Mouse (Mus musculus) liver, embryonic 11.5 days (tissue): ENCODE results near the gene Rbfox2. TPM values are rescaled to one million over a fixed set of nuclear protein-coding genes. Genes with fewer than 3 reads are reported as not detected.

Source experiments
- ATAC-seq: fragments of 200-750 bp; cut with Nextera tagmentation; replicated peaks from 2 replicates; pipeline ENCODE4 v1.8.0; 2017; ENCODE audit warnings: moderate number of reproducible peaks, mild to moderate bottlenecking, moderate TSS enrichment, moderate library complexity; ENCODE audit not compliant: low FRiP score
- DNase-seq: peaks from one replicate; pipeline ENCODE4 v3.0.0-alpha.2; 2017; ENCODE audit warnings: low spot score
- H3K27ac ChIP-seq: fragments of 300-500 bp; sonication (generic); 2 replicates; pipeline ENCODE4 v1.5.1; 2014; ENCODE audit warnings: mild to moderate bottlenecking, low read depth, low read length, control low read depth
- H3K27me3 ChIP-seq: fragments of 300-500 bp; sonication (generic); replicated peaks from 2 replicates; pipeline ENCODE4 v1.6.1; 2014; ENCODE audit warnings: low read length, mixed read lengths; ENCODE audit not compliant: control insufficient read depth, insufficient read depth
- H3K36me3 ChIP-seq: fragments of 300-500 bp; sonication (generic); 2 replicates; pipeline ENCODE4 v1.6.1; 2014; ENCODE audit warnings: mild to moderate bottlenecking, low read length, moderate library complexity, mixed read lengths; ENCODE audit not compliant: control insufficient read depth, insufficient read depth
- H3K4me1 ChIP-seq: fragments of 300-500 bp; sonication (generic); replicated peaks from 2 replicates; pipeline ENCODE4 v1.6.1; 2014; ENCODE audit warnings: low read length, mixed read lengths; ENCODE audit not compliant: control insufficient read depth, insufficient read depth
- H3K4me2 ChIP-seq: fragments of 300-500 bp; sonication (generic); 2 replicates; pipeline ENCODE4 v1.6.1; 2014; ENCODE audit warnings: mild to moderate bottlenecking, control low read depth, moderate library complexity
- H3K4me3 ChIP-seq: fragments of 300-500 bp; sonication (generic); 2 replicates; pipeline ENCODE4 v1.5.1; 2014; ENCODE audit warnings: low read depth, low read length, control low read depth
- H3K9ac ChIP-seq: fragments of 300-500 bp; sonication (generic); 2 replicates; pipeline ENCODE4 v1.6.1; 2014; ENCODE audit warnings: low read depth, low read length, control low read depth
- H3K9me3 ChIP-seq: fragments of 300-500 bp; sonication (generic); 2 replicates; pipeline ENCODE4 v1.6.1; 2016; ENCODE audit warnings: low read length, inconsistent platforms, mixed read lengths; ENCODE audit not compliant: control insufficient read depth
- WGBS: fragments of 180-500 bp; shearing (Covaris S2); extraction: QIAGEN DNeasy Blood & Tissue Kit; methylation state at CpG from one replicate; pipeline ENCODE4 v1.1.7; 2014; 5-methylcytosine and 5-hydroxymethylcytosine counted together
- polyA plus RNA-seq: library from polyadenylated mRNA; unstranded; fragments of >200 nt; fragmentation: Nextera tagmentation; extraction: Ambion mirVana; gene quantifications from 2 replicates; pipeline ENCODE4 v1.2.1, GENCODE M21; 2014

Rbfox2 gene
- polyA plus RNA-seq, 1 experiment from 2014 or later, result 26.6 TPM

DNA sequence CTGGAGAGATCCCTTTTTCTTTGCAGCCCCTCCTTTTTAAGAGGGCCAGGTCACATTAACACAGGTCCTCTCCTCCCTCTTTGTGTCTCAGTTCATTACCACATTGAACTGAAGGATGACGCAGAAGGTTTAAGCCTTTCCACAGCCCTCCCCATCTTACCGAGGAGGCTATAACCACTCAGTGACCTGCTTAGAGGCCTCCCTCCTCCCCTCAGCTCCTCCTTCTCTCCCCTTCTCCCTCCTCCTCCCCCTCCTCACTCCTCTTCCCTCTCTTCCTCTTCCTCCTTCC lies 269.9 kb downstream of the Rbfox2 start:
- H3K4me2 ChIP-seq, result no peak overlapping the region
- 0 out of 2 replicates have a peak, but pooled peaks cover 2% of the 10 kb centered on the region for H3K4me1 ChIP-seq
- no peaks in the 10 kb centered on the region for H3K27me3 ChIP-seq
- no peak for ATAC-seq
- H3K9me3 ChIP-seq, result no peaks in the 10 kb centered on the region
- H3K9ac ChIP-seq, result no peak overlapping the region; the same call in 1 of the 2 replicates
- no peak overlapping the region for H3K4me3 ChIP-seq
- DNase-seq, result no peak
- no peaks in the 10 kb centered on the region for H3K36me3 ChIP-seq
- 50% methylated on average over 2 of the region's 2 CpGs for WGBS
- H3K27ac ChIP-seq, result peak overlapping the region; percentile 76

DNA sequence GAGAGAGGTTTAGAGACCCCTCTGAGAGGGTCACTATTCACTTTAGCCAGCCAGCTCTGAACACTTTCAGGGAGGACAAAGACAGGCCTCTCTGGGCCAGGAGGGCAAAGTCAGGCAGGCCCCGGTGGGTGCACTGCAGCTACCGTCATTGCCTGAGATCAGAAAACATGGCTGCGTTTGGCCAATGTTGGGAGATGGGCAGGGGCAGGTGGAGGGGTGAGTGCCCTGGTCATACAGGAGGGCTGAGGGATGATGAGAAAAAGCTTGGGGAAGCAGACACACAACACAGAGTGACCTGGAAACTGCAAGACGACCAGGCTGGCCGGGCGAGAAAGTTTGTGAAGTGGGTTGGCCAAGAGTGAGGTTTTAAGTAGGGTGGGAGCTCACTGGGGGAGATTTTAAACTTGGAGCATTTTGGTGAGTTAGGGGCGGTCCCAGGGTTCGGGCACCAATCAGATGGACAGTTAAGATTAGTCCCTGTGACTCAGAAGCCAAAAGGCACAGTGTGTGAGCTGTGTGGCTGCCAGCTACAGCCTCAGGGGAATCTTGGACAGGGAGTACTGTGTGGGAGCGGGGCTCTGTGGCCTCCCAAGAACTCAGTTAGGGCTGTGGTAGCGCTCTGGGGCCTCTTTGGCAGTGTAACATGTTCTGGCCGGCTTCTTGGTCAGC lies 270.4 kb downstream of the Rbfox2 start:
- H3K9ac ChIP-seq, result no peak overlapping the region; the same call in 1 of the 2 replicates
- WGBS, result 66% methylated on average over 11 of the region's 11 CpGs
- H3K4me2 ChIP-seq, result no peak overlapping the region
- no peaks in the 10 kb centered on the region for H3K9me3 ChIP-seq
- ATAC-seq, result no peak
- no peak for DNase-seq
- H3K27ac ChIP-seq, result peak overlapping the region; percentile 76
- H3K36me3 ChIP-seq, result no peaks in the 10 kb centered on the region
- no peaks in the 10 kb centered on the region for H3K27me3 ChIP-seq
- H3K4me1 ChIP-seq, result 0 out of 2 replicates have a peak, but pooled peaks cover 2% of the 10 kb centered on the region
- H3K4me3 ChIP-seq, result no peak overlapping the region

DNA sequence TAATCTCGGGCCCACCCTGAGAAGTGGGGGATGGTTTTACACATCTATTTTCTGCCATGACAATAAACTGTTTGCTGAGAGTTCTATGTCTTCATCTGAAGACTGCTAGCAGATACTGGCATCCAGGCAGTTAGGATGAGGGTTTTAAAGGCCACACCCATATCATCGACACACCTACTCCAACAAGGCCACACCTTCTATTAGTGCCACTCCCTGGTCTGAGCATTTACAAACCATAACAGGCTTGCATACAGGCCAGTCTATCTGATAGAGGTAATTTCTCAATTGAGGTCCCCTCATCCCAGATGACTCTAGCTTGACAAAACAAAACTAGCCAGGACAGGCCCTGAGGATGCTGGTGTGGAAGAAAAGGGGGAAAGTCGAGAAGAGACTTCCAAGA lies 271.2 kb downstream of the Rbfox2 start:
- no peak overlapping the region for H3K4me2 ChIP-seq
- H3K4me3 ChIP-seq, result no peak overlapping the region
- DNase-seq, result no peak
- 0 out of 2 replicates have a peak, but pooled peaks cover 2% of the 10 kb centered on the region for H3K4me1 ChIP-seq
- no peak overlapping the region for H3K27ac ChIP-seq
- no peak overlapping the region for H3K9ac ChIP-seq
- WGBS, result 74% methylated on average over 3 of the region's 3 CpGs
- H3K27me3 ChIP-seq, result no peaks in the 10 kb centered on the region
- ATAC-seq, result no peak
- no peaks in the 10 kb centered on the region for H3K9me3 ChIP-seq
- H3K36me3 ChIP-seq, result no peaks in the 10 kb centered on the region

DNA sequence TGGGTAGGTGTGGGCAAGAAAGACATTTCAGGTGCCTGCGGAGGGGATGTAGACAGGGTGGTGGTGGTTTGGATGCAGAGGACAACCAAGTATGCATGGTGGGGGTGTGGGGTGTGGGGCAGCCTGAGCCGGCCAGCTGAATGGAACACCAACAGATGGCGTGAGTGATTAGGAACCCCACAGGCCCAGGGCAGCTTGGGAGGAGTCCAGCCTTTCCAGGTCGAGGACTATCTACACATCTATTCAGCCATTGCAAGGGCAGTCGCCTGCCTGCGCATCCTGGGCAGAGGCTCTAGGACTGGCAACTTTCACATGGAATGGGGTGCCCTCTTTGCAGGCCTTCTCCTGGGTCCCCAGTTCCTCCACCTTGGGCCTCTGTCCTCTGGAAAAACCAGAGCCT lies 272.3 kb downstream of the Rbfox2 start:
- no peak overlapping the region for H3K4me2 ChIP-seq
- H3K9ac ChIP-seq, result no peak overlapping the region
- no peak overlapping the region for H3K27ac ChIP-seq
- H3K27me3 ChIP-seq, result no peaks in the 10 kb centered on the region
- DNase-seq (no peak), ATAC-seq (no peak)
- no peak overlapping the region for H3K4me3 ChIP-seq
- H3K4me1 ChIP-seq, result 0 out of 2 replicates have a peak, but pooled peaks cover 2% of the 10 kb centered on the region
- WGBS, result 62% methylated on average over 6 of the region's 6 CpGs
- no peaks in the 10 kb centered on the region for H3K36me3 ChIP-seq
- H3K9me3 ChIP-seq, result no peaks in the 10 kb centered on the region

DNA sequence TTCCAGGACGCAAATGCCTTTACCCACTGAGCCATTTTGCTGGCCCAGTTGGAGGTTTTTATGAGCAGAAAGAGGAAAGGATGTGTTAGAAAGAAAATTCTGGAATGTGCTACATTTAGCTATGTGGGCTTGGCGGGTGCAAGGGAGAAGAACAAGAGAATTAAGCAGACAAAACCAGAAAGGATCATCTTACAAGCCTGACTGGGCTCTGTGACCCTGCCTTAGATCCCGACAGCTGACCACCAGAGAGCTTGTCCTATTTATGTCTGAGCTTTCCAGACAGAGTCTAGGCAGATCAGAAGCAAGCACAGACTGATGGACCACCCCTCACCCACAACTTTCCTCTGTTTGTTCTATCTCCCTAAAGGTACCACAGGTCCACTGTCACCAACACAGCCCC lies 275.5 kb downstream of the Rbfox2 start:
- ATAC-seq (no peak), DNase-seq (no peak)
- Histone ChIP-seq H3K4me2 (no peak overlapping the region), H3K27me3 (no peaks in the 10 kb centered on the region), H3K36me3 (no peaks in the 10 kb centered on the region), H3K9me3 (no peaks in the 10 kb centered on the region), H3K4me3 (no peak overlapping the region), H3K9ac (no peak overlapping the region), H3K27ac (no peak overlapping the region), H3K4me1 (0 out of 2 replicates have a peak, but pooled peaks cover 2% of the 10 kb centered on the region)
- 58% methylated on average over 3 of the region's 3 CpGs for WGBS

DNA sequence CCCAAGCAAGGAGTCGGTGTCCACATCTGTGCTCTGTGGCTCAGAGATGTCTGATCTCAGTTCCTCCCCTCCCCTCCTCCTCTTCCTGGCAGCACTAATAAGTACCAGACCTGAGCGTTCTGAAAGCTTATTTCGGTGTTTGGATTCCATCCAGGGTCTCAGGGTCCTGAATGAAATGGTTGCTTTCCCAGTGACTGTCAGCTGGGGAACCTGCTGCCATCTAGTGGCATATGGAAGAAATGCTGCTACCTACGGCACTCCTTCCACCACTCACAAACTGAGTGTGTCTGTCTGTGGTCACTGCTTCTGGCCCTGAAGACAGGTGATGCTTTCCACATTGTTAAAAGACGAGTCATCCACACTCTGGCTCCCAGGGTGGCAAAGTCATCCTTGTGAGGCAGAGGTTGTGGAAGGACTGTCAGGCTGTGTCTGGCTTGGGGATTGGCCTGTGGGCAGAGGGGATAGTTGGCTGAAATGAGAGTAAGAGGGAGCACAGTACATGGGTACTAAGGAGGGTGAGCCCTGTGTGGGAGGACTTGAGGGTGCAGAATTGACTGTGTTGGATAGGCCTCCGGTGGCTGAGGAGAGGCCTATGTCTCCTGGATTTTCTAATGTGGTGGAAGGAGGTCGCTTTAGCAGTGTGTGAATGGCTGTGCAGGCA lies 277.3 kb downstream of the Rbfox2 start:
- no peak overlapping the region for H3K4me2 ChIP-seq
- H3K4me3 ChIP-seq, result no peak overlapping the region
- no peaks in the 10 kb centered on the region for H3K4me1 ChIP-seq
- no peaks in the 10 kb centered on the region for H3K9me3 ChIP-seq
- H3K27me3 ChIP-seq, result no peaks in the 10 kb centered on the region
- peak; percentile 45 for DNase-seq
- no peak overlapping the region for H3K27ac ChIP-seq
- no peaks in the 10 kb centered on the region for H3K36me3 ChIP-seq
- no peak for ATAC-seq
- no peak overlapping the region for H3K9ac ChIP-seq
- WGBS, result 28% methylated on average over 7 of the region's 7 CpGs

Other genes with a start within 250 kb of the Rbfox2 start
- gene Apol7a, start 92.1 kb upstream of the Rbfox2 start, polyA plus RNA-seq, result not detected in 2 replicates
- gene Apol9a, start 104.1 kb upstream of the Rbfox2 start, polyA plus RNA-seq, result not detected in 2 replicates
- gene Apol7b, start 140.5 kb upstream of the Rbfox2 start, polyA plus RNA-seq, result not detected in 2 replicates
- not detected in 2 replicates for gene Apol10a, start 170.0 kb upstream of the Rbfox2 start, polyA plus RNA-seq
- 0.10 TPM in 1 of 2 replicates, not detected in the other for gene Apol11a, start 201.3 kb upstream of the Rbfox2 start, polyA plus RNA-seq
- 0.08 TPM in 1 of 2 replicates, not detected in the other for gene Apol7c, start 226.3 kb upstream of the Rbfox2 start, polyA plus RNA-seq